Mouse (Mus musculus) layer of hippocampus, adult 8-10 months (tissue): ENCODE measurements around the gene Lca5. TPM values are rescaled to one million over a fixed set of nuclear protein-coding genes. Genes with fewer than 3 reads are reported as not detected.

Source experiments
- DNase-seq, 2 experiments: peaks; one replicate each; pipeline ENCODE4 v3.0.0; 2022; ENCODE audit warnings: low spot score in 2 of 2
- total RNA-seq, 4 experiments: library from RNA; stranded (reverse); gene quantifications; 2 replicates each; pipeline ENCODE4 v1.2.4; 2022

The Lca5 gene
- 10 to 100 TPM; 13.6 to 14.9 (median 14.3) TPM for total RNA-seq

- peak; percentile 94 to 95 for DNase-seq
Measured at GRCm38 (mm10) chr9:83440392-83441357, at the start of gene Lca5. TSS of gene Lca5 (minus strand) at chr9:83441127.

- peak; percentile 21 to 45 for DNase-seq
Measured at GRCm38 (mm10) chr9:83488491-83489210, 47.7 kb upstream of the Lca5 start.

DNA sequence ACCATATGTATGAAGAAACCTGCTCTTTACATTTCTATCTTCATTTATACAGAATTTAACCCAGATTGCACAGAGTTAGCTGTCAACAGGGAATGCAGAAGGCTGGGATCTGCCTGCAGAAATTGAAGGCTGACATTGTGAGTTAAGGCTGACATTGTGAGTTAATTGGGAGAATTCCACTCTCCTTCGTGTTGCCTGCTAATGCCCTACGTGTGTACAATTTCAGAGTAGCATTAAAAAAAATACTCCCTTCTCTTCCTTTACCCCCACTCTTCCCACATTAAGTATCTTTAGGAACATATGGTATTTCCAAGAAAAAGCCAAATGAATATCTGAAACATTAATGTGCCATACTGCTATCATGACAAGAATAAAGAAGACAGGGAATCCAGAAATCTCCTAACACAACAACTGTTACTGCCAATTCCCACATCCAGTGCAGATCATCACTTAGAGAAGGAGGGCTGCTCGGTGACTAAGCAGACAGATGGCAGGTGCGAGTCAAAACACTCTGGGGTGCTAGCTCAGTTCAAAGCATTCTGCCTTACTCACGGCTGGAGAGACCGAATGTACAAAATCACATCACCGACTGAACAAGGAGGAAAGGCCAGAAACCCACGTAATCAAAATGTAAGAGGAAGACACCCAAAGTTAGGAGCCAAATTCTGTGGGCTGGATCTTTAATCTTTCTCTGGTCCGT is 47.0 kb upstream of the Lca5 start:
- peak; percentile 61 to 66 for DNase-seq

GRCm38 (mm10) chr9:83485966-83486365 is 45.0 kb upstream of the Lca5 start:
- no peak for DNase-seq

DNA sequence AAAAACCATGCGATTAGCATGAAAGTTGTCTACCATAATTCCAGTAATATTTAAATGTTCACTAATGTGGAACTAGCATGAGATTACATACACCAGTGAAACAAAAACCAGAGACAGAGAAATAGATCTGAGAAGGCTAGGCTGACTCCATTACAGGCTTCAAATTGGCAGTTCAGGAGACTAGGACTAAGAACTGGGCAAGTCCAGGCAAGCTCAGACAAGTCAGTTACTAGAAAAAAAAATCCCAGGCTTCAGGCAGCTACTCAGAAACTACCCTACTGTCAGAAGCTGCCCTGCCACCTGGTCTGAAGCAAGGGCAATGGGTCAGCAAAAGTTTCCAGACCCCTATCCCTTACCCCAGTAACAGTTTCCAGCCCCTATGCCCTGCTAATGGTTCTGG is 44.4 kb upstream of the Lca5 start:
- DNase-seq: no peak

GRCm38 (mm10) chr9:83483419-83483818 is 42.5 kb upstream of the Lca5 start:
- DNase-seq: no peak

DNA sequence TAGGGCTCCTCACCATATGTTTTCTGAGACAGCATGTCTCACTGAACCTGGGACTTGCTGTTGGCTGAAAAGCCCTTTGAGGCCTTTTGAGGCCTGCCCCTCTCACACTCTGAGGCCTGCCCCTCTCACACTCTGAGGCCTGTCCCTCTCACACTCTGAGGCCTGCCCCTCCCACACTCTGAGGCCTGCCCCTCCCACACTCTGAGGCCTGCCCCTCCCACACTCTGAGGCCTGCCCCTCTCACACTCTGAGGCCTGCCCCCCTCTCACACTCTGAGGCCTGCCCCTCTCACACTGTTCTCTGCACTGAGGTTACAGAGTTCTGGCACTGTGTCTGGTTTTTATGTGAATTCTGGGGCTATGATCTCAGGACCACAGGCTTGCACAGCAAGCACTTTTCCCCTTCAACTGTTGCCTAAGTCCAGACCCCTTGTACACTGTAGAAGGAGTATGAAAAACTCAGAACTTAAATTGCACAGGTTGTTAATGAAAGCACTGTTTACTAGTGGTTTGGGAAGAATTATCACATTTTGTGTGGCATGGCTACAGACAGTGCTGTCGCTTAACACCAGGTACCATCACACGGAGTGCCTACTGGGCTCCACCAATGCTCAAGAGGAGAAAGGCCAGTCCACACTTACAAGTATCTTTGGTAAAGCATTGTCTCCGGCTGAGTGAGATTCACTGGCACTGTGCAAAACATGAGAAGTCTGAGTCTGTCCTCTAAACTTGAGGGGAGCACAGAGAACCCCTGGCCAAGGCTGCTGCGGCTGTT is 41.4 kb upstream of the Lca5 start:
- no peak for DNase-seq

DNA sequence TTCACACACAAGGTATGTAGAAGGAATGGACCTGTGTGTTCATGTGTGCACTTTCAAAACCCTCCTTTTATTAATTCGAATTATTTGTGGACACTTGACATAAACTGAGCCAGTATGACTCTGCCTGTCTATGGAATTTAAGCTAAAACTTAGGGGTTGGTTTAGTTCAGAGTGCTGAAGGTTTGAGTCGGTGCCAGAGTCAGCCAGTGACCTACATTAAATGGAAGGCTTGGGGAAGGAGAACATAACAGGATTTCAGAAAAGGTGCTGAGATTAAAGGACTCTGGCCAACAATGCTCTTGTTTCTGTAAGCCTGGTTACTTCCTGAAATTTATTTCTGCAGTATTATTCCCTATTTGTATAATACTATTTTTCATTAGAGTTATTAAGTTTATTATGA is 28.9 kb upstream of the Lca5 start:
- DNase-seq: no peak

DNA sequence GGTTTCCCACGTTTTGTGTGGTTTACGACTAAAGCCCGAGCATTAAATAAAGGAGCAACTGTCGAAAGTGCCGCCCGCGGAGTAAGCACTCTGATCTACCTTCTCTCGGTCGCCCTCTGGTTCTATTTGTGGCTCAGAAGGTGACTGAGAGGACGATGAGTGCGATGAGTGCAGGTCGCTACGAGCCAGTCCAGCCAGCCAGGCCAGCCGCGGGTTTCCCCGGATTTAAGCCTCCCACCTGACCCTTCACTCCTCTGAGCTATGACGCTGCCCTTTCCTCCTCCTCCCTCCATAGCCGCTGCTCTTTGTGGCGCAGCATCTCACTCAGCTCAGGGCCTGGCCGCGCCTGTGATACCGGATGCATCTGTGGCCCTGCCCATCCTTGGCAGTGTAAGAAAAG is 6.8 kb upstream of the Lca5 start:
- peak; percentile 33 to 41 for DNase-seq

GRCm38 (mm10) chr9:83447176-83447575 is 6.2 kb upstream of the Lca5 start:
- DNase-seq: no peak

- no peak for DNase-seq
Measured at GRCm38 (mm10) chr9:83437621-83438020, 3.3 kb downstream of the Lca5 start.

DNA sequence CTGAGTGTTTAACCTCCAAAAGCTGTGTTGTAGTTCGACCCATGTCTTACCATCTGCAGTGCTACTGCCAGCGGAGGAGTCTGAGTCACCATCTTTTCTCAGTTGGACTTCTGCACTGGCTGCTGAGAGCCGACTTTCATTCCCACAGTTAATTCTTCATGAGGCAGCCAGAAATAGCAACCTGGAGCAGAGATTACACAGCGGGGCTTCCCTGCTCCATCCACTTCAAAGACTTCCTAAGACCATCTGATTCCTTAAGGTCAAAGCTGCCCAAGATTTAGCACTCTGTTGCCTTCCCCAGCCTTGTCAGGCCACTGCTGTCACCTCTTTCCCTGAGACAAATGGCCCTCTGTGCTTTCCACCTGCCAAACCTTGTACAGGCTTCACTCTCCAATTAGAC is 6.4 kb downstream of the Lca5 start:
- peak in 1 of 2 experiments; percentile 25 for DNase-seq

DNA sequence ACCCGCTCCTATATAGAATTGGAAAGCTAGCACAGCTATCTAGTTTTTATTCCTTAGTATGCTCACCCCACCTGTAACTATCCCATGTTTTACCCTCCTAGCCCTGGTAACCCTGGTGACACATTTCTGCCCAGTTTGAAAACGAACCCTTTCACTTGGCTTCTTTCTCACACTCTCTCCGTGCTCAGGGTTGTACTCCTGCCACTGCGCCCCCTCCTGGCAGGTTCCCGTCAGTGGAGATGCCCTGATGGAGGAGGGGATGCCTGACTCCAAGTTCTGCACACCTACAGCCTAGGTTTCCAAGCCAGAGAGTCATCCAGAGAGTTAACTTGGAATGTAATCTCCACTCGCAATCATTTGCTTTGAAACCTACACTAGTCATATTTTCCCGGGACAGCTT is 7.3 kb downstream of the Lca5 start:
- no peak for DNase-seq

- DNase-seq: no peak
Measured at GRCm38 (mm10) chr9:83427926-83428325, 13.0 kb downstream of the Lca5 start.

GRCm38 (mm10) chr9:83418965-83419364 is 22.0 kb downstream of the Lca5 start:
- no peak for DNase-seq

GRCm38 (mm10) chr9:83413046-83413445 is 27.9 kb downstream of the Lca5 start:
- DNase-seq: no peak

DNA sequence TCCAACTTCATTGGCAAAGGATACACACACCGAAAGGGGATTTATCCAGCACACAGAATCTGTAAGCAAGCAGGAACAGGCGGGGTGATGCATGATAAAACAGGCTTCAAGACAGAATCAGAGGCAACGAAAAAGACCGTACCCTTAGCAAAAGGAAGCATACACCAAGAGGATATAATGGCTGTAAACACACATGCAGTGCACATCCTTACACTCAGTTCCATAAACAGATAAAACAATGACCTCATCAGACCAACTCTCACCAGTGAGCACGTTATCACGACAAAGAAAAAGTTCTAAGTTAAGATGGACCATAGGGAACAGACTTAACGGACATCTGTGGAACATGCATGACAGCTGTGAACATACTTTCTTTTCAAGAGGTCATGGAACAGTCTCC is 35.8 kb downstream of the Lca5 start:
- no peak for DNase-seq

DNA sequence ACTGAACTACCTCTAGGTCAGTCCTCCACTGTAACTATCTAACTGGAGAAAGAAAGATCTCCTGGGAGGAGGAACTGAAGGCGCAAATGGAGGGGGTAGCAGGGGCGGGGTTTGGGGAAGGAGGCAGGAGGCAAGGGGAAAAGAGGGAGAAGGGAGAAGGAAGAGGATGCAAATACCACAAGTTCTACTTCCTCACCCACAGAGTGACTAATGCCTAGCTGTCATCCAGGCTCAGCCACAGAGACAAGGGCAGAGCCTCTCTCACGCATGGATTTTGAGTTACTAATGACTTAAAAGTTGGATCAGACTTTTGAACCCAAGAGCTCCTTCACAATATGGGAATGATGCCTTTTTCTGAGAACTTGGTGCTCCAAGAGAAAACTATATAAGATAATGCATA is 40.1 kb downstream of the Lca5 start:
- DNase-seq: no peak

DNA sequence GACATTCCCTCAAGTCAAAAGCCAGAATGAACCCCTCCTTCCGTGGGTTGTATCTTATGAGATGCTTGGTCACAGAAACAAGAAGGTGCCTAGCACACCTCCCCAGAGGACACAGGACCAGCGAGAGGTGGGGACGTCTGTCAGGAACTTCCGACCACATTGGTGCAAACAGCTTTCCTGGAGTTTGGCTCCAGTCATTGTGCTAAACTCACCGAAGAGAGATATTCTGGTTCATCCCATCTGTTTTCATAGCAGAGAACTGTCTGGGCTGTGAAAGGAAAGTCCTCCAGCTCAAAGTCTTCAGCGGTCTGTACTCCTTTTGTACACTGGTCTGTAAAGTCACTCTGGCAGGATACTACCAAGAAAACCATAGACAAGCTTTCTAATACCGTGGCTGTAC is 41.5 kb downstream of the Lca5 start:
- DNase-seq: no peak

DNA sequence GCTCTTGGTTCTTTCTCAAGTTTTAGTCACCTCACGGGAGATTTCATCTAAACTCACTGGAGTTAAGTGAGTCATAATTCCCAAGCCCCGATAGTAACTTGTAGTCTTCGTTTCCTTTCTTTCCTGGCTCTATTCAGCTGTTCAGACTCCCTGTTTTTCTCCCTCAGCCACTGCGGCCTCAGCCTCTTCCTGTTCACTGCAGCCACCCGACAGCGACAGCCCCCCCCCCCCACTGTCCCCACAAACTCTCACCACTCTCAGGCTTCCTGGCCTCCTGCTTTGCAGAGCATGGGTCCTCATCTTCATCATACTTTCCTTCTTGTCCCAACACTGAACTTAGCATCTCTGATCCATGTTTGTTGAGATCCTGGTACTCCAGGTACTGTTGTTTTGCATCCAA is 42.7 kb downstream of the Lca5 start:
- no peak for DNase-seq

DNA sequence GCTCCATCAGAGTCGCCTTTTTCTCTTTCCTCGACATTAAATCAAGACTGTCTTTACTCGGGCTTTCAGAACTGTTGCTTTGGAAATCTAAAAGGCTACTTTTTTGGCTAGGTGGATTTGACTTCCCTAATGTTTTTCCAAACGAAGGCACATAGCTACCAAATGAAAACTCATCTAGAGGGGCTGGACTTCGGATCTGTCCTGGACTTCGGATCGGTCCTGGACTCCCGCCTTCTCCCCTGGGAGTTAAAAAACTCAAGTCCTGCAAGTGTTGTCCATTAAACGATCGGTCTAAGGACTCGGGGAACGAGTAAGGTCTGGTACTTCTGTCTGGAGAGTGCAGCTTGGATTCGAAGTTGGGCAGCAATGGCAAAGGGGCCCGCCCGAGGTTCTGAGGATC is 45.5 kb downstream of the Lca5 start:
- no peak for DNase-seq
